Mouse (Mus musculus): ENCODE data around the gene Snrpg.

DNA sequence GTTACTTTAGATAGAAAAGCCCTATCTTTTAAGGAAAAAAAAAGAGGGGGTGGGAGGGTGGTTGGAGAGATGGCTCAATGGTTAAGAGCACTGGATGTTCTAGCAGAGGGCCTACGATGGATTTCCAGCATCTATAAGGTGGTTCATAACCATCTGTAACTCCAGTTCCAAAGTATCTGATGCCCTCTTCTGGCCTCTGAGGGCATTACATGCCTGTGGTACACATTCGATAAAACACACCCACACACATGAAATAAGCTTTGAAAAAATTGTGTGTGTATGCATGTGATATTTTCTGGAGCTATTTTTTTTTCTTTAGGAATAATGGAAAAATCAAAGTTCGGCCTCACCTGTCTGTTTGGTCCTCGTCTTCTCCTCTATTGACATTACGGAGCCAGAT is 20.2 kb downstream of the Snrpg start:
- TF ChIP-seq TAL1 (IDR thresholded peaks at IDR 0.05; ENCODE audit: low read length) (no peak), GATA1 (IDR thresholded peaks at IDR 0.05; ENCODE audit: low read length) (no peak)
